Mouse (Mus musculus) liver, embryonic 14.5 days (tissue): ENCODE data around the gene Ppl. TPM values are rescaled to one million over a fixed set of nuclear protein-coding genes. Genes with fewer than 3 reads are reported as not detected.

Source experiments
- ATAC-seq: fragments of 200-750 bp; cut with Nextera tagmentation; 2 replicates; pipeline ENCODE4 v1.8.0; 2017; ENCODE audit warnings: moderate number of reproducible peaks, mild to moderate bottlenecking, moderate library complexity; ENCODE audit not compliant: insufficient read depth
- DNase-seq, 3 experiments: peaks; one replicate each; pipeline ENCODE4 v3.0.0-alpha.2; 2012 to 2013; ENCODE audit warnings: low read depth in 3 of 3, low spot score in 3 of 3
- H3K27ac ChIP-seq: fragments of 300-500 bp; sonication (generic); 2 replicates; pipeline ENCODE4 v1.5.1; 2014; ENCODE audit warnings: moderate library complexity, mild to moderate bottlenecking, control low read depth, inconsistent platforms
- H3K27me3 ChIP-seq: fragments of 300-500 bp; sonication (generic); 2 replicates; pipeline ENCODE4 v1.6.1; 2014; ENCODE audit warnings: mild to moderate bottlenecking, low read length, moderate library complexity; ENCODE audit not compliant: control insufficient read depth, insufficient read depth
- H3K36me3 ChIP-seq: fragments of 300-500 bp; sonication (generic); replicated peaks from 2 replicates; pipeline ENCODE4 v1.6.1; 2014; ENCODE audit warnings: low read depth; ENCODE audit not compliant: control insufficient read depth, insufficient read depth
- H3K4me1 ChIP-seq, 2 experiments: fragments of 200-500 bp in 1 of 2; fragments of 300-500 bp in 1 of 2; sonication (generic) in 1 of 2; replicated peaks; 2 replicates each; pipeline ENCODE4 v1.6.1; 2012 to 2014; ENCODE audit warnings: antibody characterized with exemption in 1 of 2, inconsistent platforms in 1 of 2, low read length in 1 of 2; ENCODE audit not compliant: control insufficient read depth in 2 of 2, insufficient read depth in 2 of 2
- H3K4me2 ChIP-seq: fragments of 300-500 bp; sonication (generic); 2 replicates; pipeline ENCODE4 v1.6.1; 2014; ENCODE audit warnings: low read depth, mild to moderate bottlenecking, control low read depth, moderate library complexity
- H3K4me3 ChIP-seq, 2 experiments: fragments of 200-500 bp in 1 of 2; fragments of 300-500 bp in 1 of 2; sonication (generic) in 1 of 2; 2 replicates each; pipeline ENCODE4 v1.5.1; 2012 to 2014; ENCODE audit warnings: low read depth in 2 of 2, low read length in 2 of 2, mild to moderate bottlenecking in 2 of 2, control low read depth in 1 of 2, inconsistent platforms in 1 of 2, moderate library complexity in 1 of 2; ENCODE audit not compliant: insufficient read depth in 1 of 2
- H3K9ac ChIP-seq: fragments of 300-500 bp; sonication (generic); replicated peaks from 2 replicates; pipeline ENCODE4 v1.6.1; 2014; ENCODE audit warnings: mild to moderate bottlenecking, control low read depth, moderate library complexity
- H3K9me3 ChIP-seq: fragments of 300-500 bp; sonication (generic); 2 replicates; pipeline ENCODE4 v1.6.1; 2016; ENCODE audit warnings: low read length, mixed read lengths; ENCODE audit not compliant: control insufficient read depth
- CTCF ChIP-seq: IDR thresholded peaks from 2 replicates; pipeline ENCODE4 v1.5.1; 2016; ENCODE audit warnings: antibody characterized with exemption, low read depth, control low read depth
- EP300 ChIP-seq: IDR thresholded peaks from 2 replicates; pipeline ENCODE4 v1.6.1; 2016; ENCODE audit warnings: antibody characterized with exemption, low read depth
- WGBS: fragments of 180-500 bp; shearing (Covaris S2); extraction: QIAGEN DNeasy Blood & Tissue Kit; methylation state at CpG from one replicate; pipeline ENCODE4 v1.1.7; 2014; ENCODE audit not compliant: insufficient replicate concordance; 5-methylcytosine and 5-hydroxymethylcytosine counted together
- polyA plus RNA-seq, 2 experiments: library from polyadenylated mRNA; depleted of rRNA in 1 of 2; stranded (reverse) in 1 of 2; unstranded in 1 of 2; fragments of >200 nt; fragmentation: Nextera tagmentation in 1 of 2; extraction: Ambion mirVana in 1 of 2; gene quantifications; 2 replicates each; pipeline versions ENCODE4 v1.2.1 to v1.2.3; 2012 to 2014

The Ppl gene
- polyA plus RNA-seq, 2 experiments: 0.20 to 0.27 TPM

DNA sequence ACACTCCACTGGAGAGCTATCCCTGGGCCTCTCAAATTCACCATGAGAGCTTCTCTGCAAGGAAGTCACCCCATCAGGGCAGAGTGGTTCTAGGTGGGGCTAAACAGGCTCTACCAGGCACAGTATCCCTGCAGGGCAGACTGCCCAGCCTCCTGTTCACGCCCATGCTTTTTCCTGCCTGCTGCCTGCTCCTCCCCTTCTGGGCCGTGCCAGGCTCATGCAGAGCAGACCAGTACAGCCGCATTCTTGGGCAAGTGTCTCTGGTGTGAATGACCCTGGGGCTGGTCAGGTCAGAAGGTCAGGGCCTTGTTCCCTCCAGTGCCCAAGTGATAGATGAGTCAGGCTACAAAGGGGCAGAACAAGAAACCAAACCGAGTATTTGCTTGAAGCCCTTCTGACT lies 4.3 kb upstream of the Ppl start:
- no peak overlapping the region for H3K9ac ChIP-seq
- 29% methylated on average over 4 of the region's 4 CpGs for WGBS
- peaks cover 0 to 4% of the 10 kb centered on the region in 2 experiments; a peak in 1 of 4 replicates for H3K4me1 ChIP-seq
- H3K4me2 ChIP-seq: no peak overlapping the region
- peaks cover 17% of the 10 kb centered on the region for H3K27me3 ChIP-seq
- no peaks in the 10 kb centered on the region for H3K36me3 ChIP-seq
- TF ChIP-seq EP300: no peak
- no peak for TF ChIP-seq CTCF
- ATAC-seq (no peak), DNase-seq (no peak)
- no peak overlapping the region for H3K4me3 ChIP-seq
- no peaks in the 10 kb centered on the region for H3K9me3 ChIP-seq
- H3K27ac ChIP-seq: no peak overlapping the region

DNA sequence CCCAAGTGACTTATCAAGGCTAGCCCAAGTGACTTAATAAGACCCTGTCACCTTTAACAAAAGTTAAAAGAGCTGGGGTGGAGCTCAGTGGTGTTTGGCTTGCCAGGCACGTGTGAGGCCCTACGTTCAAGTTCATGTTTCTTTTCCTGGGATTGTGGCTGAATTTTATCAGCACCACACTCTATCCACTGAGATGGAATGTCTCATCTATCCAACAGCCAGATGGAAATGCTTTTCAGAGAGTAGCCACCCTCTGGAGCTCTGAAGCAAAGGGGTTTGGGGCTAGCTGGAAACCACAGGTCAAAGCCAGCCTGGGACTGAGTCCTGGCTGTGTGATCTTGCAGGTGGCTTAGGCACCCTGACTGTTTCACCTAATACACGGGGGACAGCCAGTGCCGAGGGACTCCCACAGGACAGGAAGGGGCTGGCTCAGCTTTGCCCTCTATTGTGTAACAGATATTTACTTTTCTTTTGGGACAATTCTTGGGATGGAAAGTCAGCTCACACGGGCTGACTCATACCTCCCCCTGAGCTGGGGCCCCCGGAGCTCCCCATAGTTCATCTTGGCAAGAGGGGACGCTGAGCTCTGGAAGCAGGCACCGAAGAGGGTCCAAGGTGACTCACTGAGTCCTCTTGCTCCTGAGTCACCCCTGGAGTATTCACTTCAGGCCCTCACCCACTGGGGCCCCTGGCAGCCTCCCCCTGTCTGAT lies 3.5 kb upstream of the Ppl start:
- Histone ChIP-seq H3K4me1 (peaks cover 0 to 4% of the 10 kb centered on the region in 2 experiments; a peak in 1 of 4 replicates), H3K36me3 (no peaks in the 10 kb centered on the region), H3K9ac (no peak overlapping the region), H3K9me3 (no peaks in the 10 kb centered on the region), H3K27me3 (peaks cover 25% of the 10 kb centered on the region), H3K4me2 (no peak overlapping the region), H3K4me3 (no peak overlapping the region), H3K27ac (no peak overlapping the region)
- WGBS: 48% methylated on average over 8 of the region's 8 CpGs
- TF ChIP-seq CTCF (no peak), EP300 (no peak)
- ATAC-seq (peak; percentile 12; the same call in 1 of the 2 replicates), DNase-seq (no peak)

DNA sequence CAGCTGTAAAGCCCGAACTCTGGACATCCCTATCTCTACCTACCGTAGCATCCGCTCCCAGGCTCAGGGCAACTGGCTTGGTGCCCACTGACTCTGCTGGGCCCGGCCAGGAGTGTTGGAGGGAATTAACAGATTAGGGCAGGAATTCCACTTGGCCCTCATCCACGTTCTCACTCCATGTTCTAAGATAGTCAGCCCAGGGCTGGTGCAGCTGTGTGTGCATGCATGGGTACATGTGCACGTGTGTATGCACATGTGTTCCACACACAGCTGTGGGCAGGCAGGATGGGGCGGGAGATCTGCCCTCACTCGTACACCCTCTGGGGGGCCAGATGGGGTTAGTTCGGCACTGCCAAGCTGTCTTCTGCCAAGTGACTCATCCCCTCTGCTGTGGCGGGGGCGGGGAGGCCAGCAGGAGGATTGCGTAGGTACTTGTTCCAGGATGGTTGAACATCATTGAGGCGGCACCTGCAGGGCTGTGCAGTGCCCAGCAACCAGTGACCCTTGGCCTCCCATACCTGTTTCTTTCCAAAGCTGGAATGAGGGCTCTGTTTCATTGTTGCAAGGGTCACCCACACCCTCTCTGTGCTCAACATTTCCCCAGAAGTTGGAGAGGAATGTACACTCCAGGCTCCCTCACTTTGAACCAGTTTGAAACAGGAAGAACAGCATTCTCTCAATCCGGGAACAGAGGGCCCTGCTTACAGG lies 2.6 kb upstream of the Ppl start:
- Histone ChIP-seq H3K4me3 (no peak overlapping the region), H3K9me3 (no peaks in the 10 kb centered on the region), H3K4me1 (peaks cover 0 to 4% of the 10 kb centered on the region in 2 experiments; a peak in 1 of 4 replicates), H3K9ac (no peak overlapping the region), H3K27me3 (peaks cover 27% of the 10 kb centered on the region), H3K36me3 (no peaks in the 10 kb centered on the region), H3K27ac (no peak overlapping the region), H3K4me2 (no peak overlapping the region)
- DNase-seq: no peak
- 62% methylated on average over 14 of the region's 14 CpGs for WGBS
- ATAC-seq: no peak
- TF ChIP-seq EP300 (no peak), CTCF (no peak)

DNA sequence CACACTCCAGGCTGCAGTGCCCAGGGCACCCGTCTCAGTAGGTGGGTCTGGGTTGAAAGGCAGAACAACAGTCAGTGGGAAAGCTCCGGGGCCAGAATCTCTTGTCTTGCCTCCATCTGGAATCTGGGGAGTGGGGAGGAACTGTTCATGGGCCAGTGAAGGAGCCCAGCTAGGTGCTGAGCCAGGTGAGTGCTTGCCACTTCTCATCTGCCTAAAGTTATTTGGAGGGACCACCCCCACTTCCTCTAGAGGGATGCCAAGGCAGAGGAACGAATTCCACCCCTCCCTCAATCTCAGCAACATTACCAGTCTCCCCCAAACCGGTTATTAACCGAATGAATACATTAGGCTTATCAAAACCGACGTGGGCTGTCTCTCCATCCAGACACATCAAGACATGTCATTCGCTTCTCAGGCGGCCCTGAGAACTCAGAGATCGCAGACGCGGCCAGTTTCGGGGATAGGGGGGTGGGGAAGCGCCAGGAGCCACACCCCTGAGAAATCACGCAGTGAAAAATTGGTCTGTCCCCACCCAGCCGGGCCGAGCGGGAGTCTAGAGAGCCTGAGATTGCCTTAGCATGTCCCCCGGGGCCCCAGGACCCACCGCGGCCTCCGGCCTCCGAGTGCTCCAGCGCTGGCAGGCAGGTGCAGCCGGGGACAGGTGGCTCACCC lies 834 bp downstream of the Ppl start:
- H3K9me3 ChIP-seq: no peaks in the 10 kb centered on the region

DNA sequence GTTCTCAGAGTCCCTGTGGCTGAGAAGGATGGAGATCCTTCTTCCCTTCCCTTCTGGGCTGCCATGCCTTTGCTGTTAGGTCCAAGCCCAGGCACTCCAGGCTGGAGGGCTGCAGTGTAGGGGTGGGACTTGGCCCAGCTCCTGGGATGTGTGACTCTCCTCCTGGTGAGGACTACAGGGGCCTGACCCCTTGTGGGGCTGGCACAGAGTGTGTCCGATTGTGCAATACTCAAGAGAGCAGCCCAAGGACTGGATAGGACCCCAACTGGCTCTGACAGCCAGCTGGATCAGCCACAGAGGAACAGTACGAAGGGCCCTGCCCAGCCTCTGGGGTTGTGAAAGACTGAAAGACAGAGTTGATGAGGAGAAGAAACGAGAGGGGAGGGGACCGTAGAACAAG lies 1.5 kb downstream of the Ppl start:
- no peak overlapping the region for H3K4me2 ChIP-seq
- DNase-seq: no peak
- TF ChIP-seq EP300 (no peak), CTCF (no peak)
- no peaks in the 10 kb centered on the region for H3K4me1 ChIP-seq
- 21% methylated on average over 4 of the region's 4 CpGs for WGBS
- no peaks in the 10 kb centered on the region for H3K36me3 ChIP-seq
- H3K9ac ChIP-seq: no peak overlapping the region
- no peaks in the 10 kb centered on the region for H3K9me3 ChIP-seq
- H3K27me3 ChIP-seq: peaks cover 27% of the 10 kb centered on the region
- ATAC-seq: no peak
- no peak overlapping the region for H3K4me3 ChIP-seq
- H3K27ac ChIP-seq: no peak overlapping the region

More for the DNA sequence above, 834 bp downstream of the Ppl start:
- TF ChIP-seq CTCF: no peak
- no peak for TF ChIP-seq EP300
- no peak overlapping the region for H3K4me3 ChIP-seq
- DNase-seq (no peak), ATAC-seq (no peak)
- WGBS: 4% methylated on average over 25 of the region's 25 CpGs
- H3K27ac ChIP-seq: no peak overlapping the region
- H3K36me3 ChIP-seq: no peaks in the 10 kb centered on the region
- H3K9ac ChIP-seq: no peak overlapping the region
- H3K4me1 ChIP-seq: no peaks in the 10 kb centered on the region
- H3K4me2 ChIP-seq: peak overlapping the region; percentile 52
- H3K27me3 ChIP-seq: peaks cover 27% of the 10 kb centered on the region
